Comparison of ENCODE assay signal across 12 mouse cellular contexts in the genomic region with DNA sequence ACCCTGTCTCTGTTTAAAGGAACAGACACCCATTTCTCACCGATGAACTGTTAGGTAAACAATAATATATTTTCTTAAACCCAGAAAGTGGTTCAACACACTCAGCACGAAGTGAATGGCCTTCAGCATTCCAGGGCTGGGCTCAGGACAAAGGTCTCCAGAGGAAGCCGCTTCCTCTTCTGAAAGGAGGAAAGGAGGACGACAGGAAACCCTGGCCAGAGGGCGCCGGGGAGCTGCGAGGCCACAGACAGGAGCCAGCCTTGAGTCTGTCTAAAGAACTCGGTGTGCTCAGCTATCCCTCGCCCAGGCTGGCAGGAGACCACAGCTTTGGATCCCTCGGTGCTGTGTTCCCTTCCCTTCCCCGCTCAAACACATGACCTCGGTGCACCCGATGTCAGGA. TPM values are rescaled to one million over a fixed set of nuclear protein-coding genes. Genes with fewer than 3 reads are reported as not detected.
DNase-seq lines count a peak whose midpoint lies in the region; ATAC-seq and TF ChIP-seq lines count a peak whose summit lies in the region.
"Had no signal": no experiment of that assay in that cellular context is flagged by ENCODE, and none has a peak within 500 bp of the region (broad histone marks: within the 10 kb centered on the region; RNA-seq: fewer than 3 reads in every experiment).

No protein-coding gene starts in this region.

- peak overlapping the region; percentile 35 for H3K4me2 ChIP-seq in intestine, embryonic 16.5 days (ENCODE audit: low read depth, low read length)
- H3K4me2 ChIP-seq in midbrain, postnatal 0 days (ENCODE audit: low read depth, low read length, poor library complexity, severe bottlenecking), result no peak overlapping the region

- H3K79me2 ChIP-seq in liver, adult 2 months (ENCODE audit: control insufficient read depth, insufficient read depth, low read length), result no peaks in the 10 kb centered on the region

- H3K4me3 ChIP-seq in liver, adult 2 months (ENCODE audit: insufficient read depth, low read depth, low read length), result no peak overlapping the region
- no peak overlapping the region for H3K4me3 ChIP-seq in intestine, embryonic 16.5 days (ENCODE audit: low read length)
- no peak overlapping the region for H3K4me3 ChIP-seq in midbrain, postnatal 0 days (ENCODE audit: low read depth, low read length)

- H3K9me3 ChIP-seq in intestine, embryonic 16.5 days (ENCODE audit: control insufficient read depth, low read length), result no peaks in the 10 kb centered on the region
- H3K9me3 ChIP-seq in midbrain, postnatal 0 days (ENCODE audit: low read length), result no peaks in the 10 kb centered on the region

- no peaks in the 10 kb centered on the region for H3K4me1 ChIP-seq in liver, adult 2 months (ENCODE audit: control insufficient read depth, insufficient read depth, low read length)
- H3K4me1 ChIP-seq in intestine, embryonic 16.5 days (ENCODE audit: control insufficient read depth, insufficient read depth, low read length), result peaks cover 14% of the 10 kb centered on the region
- no peaks in the 10 kb centered on the region for H3K4me1 ChIP-seq in midbrain, postnatal 0 days (ENCODE audit: insufficient read depth, low read length)

- H3K27ac ChIP-seq in liver, adult 2 months (replicated peaks; ENCODE audit: insufficient read depth, low read depth, low read length), result no peak overlapping the region
- no peak overlapping the region for H3K27ac ChIP-seq in intestine, embryonic 16.5 days (ENCODE audit: low read length)
- no peak overlapping the region for H3K27ac ChIP-seq in midbrain, postnatal 0 days (ENCODE audit: low read depth, low read length)
- H3K27ac ChIP-seq: macrophage had no signal

- TF ChIP-seq CTCF in liver, adult 2 months (IDR thresholded peaks at IDR 0.05; ENCODE audit: low read depth, low read length), result no peak
- no peak for TF ChIP-seq CTCF in midbrain, postnatal 0 days (IDR thresholded peaks at IDR 0.05)

- H3K27me3 ChIP-seq in liver, adult 2 months (ENCODE audit: control insufficient read depth, insufficient read depth, low read length), result no peaks in the 10 kb centered on the region; the same call in 1 of the 2 replicates
- no peaks in the 10 kb centered on the region for H3K27me3 ChIP-seq in intestine, embryonic 16.5 days (replicated peaks; ENCODE audit: control insufficient read depth, insufficient read depth, low read length)
- no peaks in the 10 kb centered on the region for H3K27me3 ChIP-seq in midbrain, postnatal 0 days (ENCODE audit: insufficient read depth, low read length)

- H3K36me3 ChIP-seq in liver, adult 2 months (ENCODE audit: control insufficient read depth, insufficient read depth, low read length), result no peaks in the 10 kb centered on the region
- H3K36me3 ChIP-seq in intestine, embryonic 16.5 days (ENCODE audit: control insufficient read depth, insufficient read depth, low read length), result no peaks in the 10 kb centered on the region
- no peaks in the 10 kb centered on the region for H3K36me3 ChIP-seq in midbrain, postnatal 0 days (ENCODE audit: insufficient read depth, low read length)

- no peak for TF ChIP-seq POLR2A in liver, adult 2 months (IDR thresholded peaks at IDR 0.05; ENCODE audit: extremely low read depth, insufficient read depth, low read length)

- WGBS in liver, adult 2 months, result 17% methylated on average over 13 of the region's 13 CpGs
- 12% methylated on average over 13 of the region's 13 CpGs for WGBS in intestine, embryonic 16.5 days
- 23% methylated on average over 13 of the region's 13 CpGs for whole genome bisulfite sequencing in midbrain, postnatal 0 days

- peak; percentile 3 for DNase-seq in liver, adult 2 months (ENCODE audit: extremely low read depth, low read depth, low spot score)
- DNase-seq in liver, result no peak
- DNase-seq in adrenal gland, postnatal 25 days, result peak; percentile 49
- DNase-seq in lung, postnatal 14 days, result peak; percentile 18
- DNase-seq in spleen, postnatal 14 days (ENCODE audit: low spot score in 2 of 2), result no peak
- DNase-seq in midbrain, postnatal 0 days (ENCODE audit: low spot score), result no peak
- DNase-seq: cerebellum, adult 9-11 months had no signal

- ATAC-seq in intestine, embryonic 16.5 days, result peak; percentile 91
- no peak for ATAC-seq in midbrain, postnatal 0 days (ENCODE audit: low FRiP score)
- no peak for ATAC-seq in frontal cortex, adult (ENCODE audit: low TSS enrichment)

- no peak overlapping the region for H3K9ac ChIP-seq in liver, adult 2 months (ENCODE audit: low read depth, low read length)
- peak overlapping the region; percentile 40; the same call in 1 of the 2 replicates for H3K9ac ChIP-seq in intestine, embryonic 16.5 days (ENCODE audit: low read depth, low read length)
- no peak overlapping the region for H3K9ac ChIP-seq in midbrain, postnatal 0 days (replicated peaks; ENCODE audit: low read length, poor library complexity, severe bottlenecking)

RNA-seq across cellular contexts. Expression of gene Gm525, which starts 50.8 kb away (rescaled TPM):
- not detected in 2 replicates for total RNA-seq in liver, adult 2 months (2014; rRNA removed)
- not detected in 2 replicates for polyA plus RNA-seq in liver, adult 2 months (2012; rRNA removed)
- not detected in 2 replicates for total RNA-seq in adrenal gland, postnatal 25 days (2021)
- polyA plus RNA-seq in intestine, embryonic 16.5 days (2015; fragmentation: Nextera tagmentation; extraction: Ambion mirVana), result 1.5 TPM in 2 replicates
- not detected in 2 replicates for total RNA-seq in midbrain, postnatal 0 days (2014; rRNA removed)
- 0.60 TPM in 1 of 2 replicates, not detected in the other for polyA plus RNA-seq in midbrain, postnatal 0 days (2015; fragmentation: Nextera tagmentation; extraction: Ambion mirVana)
- polyA plus RNA-seq: heart, postnatal 0 days; macrophage; spleen, adult 2 months had no signal

RNA-seq across cellular contexts. Expression of gene Dgke, which starts 57.8 kb away (rescaled TPM):
- 0.74 and 1.1 TPM in 2 replicates for total RNA-seq in liver, adult 2 months (2014; rRNA removed)
- 0.49 and 0.69 TPM in 2 replicates for polyA plus RNA-seq in liver, adult 2 months (2012; rRNA removed)
- 9.5 and 10.4 TPM in 2 replicates for total RNA-seq in adrenal gland, postnatal 25 days (2021)
- polyA plus RNA-seq in intestine, embryonic 16.5 days (2015; fragmentation: Nextera tagmentation; extraction: Ambion mirVana), result 2.3 TPM in 2 replicates
- 35.4 and 44.2 TPM in 2 replicates for total RNA-seq in midbrain, postnatal 0 days (2014; rRNA removed)
- 16.0 TPM in 2 replicates for polyA plus RNA-seq in midbrain, postnatal 0 days (2015; fragmentation: Nextera tagmentation; extraction: Ambion mirVana)

Comparison
In these comparisons a context has a peak if more than half of its experiments do, and no peak if none do; other contexts are left out.
1. DNase-seq: peak in liver, adult 2 months (single experiment), adrenal gland, postnatal 25 days (single experiment) and lung, postnatal 14 days (single experiment); none in liver (single experiment), spleen, postnatal 14 days (0 of 2) and midbrain, postnatal 0 days (single experiment).